Mouse (Mus musculus): ENCODE data around the gene Zbtb7b.

The Zbtb7b gene

DNA sequence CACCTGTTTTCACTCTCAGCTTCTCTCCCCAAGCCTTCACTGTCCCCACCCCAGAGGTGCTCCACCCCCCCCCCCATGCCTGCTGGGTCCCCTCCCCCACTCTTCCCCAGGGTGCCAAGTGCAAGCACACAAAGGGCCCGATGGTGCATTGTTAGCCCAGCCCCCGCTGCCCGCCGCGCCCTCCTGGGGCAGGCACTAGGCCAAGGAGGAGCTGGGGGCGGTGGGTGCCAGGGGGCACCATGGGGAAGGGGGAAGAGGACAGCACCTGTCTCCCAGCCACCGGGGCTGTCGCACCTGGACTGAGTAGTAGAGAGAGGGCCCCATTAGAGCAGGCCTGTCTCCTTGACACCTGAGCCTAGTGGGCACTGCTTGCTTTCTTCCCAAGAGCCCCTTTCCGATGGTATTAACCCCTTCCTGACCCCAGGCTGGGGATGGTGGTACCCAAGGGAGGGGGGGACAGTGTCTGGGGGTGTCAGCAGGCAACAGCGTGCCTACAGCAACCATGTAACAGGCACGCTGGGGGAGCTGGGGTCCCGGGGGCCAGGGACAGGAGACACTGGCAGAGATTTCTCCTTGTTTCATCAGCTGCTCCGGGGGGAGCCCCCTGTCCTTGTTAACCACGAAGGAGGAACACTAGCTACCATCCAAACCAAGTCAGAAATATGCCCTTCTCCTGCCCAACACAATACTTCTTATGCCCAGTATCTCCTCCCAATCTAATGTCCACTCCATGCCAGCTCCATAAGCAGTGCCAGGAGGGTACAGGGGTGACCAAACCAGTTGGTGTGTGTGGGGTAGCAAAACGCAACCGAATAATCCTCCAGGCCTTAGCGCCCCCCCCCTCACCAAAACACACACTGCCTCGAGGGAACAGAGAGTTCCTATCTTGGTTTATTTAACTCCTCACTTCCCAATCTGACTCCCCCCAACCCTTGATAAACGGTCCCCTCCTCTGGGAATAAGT is 3.6 kb downstream of the Zbtb7b start:
- in situ Hi-C loops (cut with MboI, MseI): loop anchor here (10.0 kb wide), 1 partner anchor 876 kb away; no protein-coding TSS in a partner anchor

DNA sequence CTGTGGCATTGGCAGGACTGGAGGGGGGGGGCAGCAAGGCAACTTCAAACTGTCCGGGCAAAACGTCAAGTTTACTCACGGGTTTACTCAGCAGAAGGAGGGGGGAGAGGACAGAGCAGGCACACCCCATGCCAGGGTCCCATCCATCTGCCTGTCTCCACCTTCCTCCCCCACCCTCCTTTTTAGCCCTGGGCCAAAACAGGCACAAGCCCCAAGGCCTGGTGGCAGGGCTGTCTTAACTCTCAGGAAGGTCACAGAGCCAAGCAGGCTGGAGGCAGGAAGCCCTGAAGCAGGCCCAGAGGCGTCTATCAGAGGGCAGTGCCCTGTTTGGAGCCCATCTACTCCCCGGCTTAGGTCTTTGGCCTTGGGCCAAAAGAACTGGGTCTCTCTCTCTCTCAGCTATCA is 4.5 kb downstream of the Zbtb7b start:
- in situ Hi-C loops (cut with MboI, MseI): loop anchor here (10.0 kb wide), 1 partner anchor 875 kb away; no protein-coding TSS in a partner anchor

DNA sequence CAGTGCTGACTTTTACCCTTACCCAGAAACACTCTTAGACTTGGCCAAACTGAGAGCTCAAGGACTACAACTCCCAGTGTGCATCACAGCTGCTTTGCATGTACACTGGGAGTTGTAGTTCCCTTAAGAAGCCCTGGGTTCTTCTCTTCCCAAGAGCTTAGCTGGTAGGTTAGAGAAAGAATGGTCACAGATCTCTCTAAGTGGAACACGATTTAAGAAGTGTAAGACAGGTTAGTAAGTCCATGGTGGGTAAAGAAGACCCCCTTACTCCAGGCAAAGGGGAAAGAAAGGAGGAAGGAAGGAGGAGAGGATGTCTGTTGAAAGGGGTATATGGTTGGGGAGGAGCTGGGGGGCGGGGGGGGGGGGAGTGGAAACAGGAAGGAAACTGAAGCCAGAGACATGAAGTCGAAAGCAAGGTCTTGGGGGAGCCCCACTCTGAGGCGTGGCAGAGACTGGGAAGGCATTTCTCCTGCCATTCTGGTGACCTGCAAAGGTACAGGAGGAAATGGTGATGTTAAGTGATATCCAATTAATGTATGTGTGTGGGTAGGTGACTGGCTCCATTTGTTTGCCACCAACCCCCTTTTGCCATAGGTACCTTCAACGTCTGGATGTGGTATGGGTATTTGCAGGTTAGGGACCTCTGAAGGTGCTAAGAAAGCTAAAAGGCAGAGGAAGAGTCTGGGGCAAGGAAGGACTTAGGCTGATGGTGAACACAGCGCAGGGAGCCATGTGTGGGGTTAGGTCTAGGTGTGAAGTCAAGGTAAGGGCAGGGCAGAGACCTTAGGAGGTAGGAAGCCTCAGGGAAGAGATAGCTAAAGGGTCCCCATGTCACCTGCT is 5.5 kb downstream of the Zbtb7b start:
- in situ Hi-C loops (cut with MboI, MseI): no loop called here

DNA sequence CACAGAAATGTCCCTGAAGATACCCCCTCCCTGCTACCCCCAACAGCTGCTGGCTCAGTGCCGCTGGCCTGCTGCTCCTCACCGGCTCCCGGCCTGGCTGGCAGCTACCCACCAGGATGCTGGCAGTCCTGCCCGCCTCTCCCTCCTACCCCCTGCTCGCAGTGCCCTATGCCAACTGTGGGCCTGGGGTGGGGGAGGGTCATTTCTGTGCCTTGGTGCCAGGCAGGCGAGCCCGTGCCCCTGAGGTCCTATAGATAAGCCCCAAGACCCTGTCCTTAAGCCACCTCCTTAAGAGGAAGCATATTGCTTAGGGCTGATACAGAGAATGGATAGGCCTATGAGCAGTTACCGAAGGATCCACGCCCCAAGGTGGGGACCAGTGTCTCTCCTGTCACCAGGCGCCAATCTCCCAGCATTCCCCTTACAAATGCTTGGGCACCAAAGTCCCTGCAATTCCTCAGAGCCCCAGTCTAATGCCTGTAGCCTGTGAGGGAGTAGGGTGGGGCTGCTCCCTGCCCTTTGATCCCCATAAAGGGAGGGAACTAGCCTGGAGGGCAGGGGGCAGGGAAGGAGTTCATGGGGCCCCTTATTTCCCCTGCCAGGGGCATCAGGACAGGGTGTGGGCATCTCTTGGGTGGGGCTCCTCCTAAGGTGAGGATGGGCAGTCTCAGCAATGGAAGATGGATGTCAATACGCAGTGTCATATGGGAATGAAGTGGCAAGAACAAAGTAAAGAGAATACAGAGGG is 6.3 kb downstream of the Zbtb7b start:
- in situ Hi-C loops (cut with MboI, MseI): no loop called here

DNA sequence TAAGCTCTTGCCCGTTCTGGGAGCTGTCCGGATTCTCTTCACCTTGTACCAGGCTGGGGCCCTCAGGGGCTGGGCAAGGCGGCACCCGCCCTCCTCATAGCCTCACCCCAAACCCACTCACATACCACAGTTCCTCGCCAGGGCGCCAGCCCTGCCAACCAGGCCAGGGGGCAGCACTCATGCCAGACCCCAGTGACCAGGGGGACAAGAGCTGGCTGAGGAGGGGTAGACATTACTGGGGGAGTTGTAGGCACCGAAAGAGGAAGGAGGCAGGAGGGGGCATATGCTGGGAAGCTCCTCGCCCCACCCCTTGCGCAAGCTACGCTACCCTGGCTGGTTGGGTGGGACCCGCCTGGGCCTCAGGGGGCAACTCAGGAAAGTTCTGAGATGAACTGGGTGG is 6.9 kb downstream of the Zbtb7b start:
- in situ Hi-C loops (cut with MboI, MseI): no loop called here

DNA sequence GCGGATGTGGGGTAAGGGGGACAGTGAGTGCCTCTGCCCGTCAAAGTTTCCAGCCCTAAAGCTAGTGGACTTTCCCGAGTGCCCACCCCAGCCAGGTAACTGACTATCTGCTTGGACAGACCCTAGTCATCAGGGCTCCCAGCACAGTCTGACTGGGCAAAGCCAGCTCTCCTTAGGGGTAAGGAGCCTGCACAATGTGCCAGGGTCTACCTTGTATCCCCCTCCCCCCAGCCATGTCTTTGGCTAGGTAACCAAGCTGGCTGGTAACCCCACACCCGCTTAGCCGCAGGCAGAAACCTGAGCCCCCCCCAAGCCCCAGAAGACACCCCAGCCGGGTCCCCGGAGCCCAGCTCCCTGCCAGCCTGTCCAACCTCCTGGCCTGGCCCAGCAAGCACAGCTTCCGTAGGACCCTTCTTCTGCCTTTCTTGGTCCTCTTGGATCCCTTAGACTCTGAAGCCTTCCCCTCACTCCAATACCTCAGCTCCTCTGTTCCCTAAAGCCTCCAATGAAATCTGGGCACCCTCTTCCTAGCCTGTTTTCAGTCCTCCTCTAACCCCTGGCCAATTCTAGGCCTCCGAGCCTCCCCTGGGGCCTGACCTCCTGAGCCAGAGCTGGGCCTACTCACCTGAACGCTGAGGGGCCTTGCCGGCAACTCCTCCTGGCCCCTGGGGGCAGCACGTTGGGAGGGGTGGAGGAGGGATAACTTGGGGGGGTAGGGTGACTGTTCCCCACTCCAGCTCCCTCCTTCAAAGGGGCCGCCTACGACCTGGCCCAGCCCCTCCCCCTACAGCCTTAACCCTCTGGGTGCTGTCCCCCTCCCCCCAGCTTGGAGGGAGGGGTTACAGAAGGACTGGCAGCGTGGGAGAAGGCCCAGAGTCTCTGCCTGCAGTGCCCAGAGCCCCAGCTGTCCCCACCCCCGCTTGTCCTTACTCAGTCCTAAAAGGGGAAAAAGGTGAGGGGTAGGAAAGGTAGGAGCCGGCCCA is 7.8 kb downstream of the Zbtb7b start:
- in situ Hi-C loops (cut with MboI, MseI): no loop called here

DNA sequence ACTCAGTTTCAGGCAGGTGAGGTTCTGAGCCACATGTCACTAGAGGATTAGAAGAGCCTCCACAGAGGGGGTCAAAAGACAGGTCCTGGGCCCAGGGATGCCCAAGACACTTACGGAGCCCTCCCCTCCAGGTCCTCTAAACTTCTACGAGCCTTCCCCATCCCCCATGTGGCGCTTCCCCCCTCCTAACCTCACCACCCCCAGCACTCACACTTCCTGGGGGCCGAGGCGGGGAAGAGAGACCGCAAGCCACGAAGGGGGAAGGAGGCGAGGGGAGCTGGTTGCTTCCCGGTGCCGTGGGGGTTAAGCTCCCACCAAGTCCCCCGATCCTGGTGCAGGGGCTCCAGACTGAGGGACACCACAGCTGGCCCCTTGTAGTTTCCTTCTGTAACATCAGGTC is 9.1 kb downstream of the Zbtb7b start:
- in situ Hi-C loops (cut with MboI, MseI): no loop called here

DNA sequence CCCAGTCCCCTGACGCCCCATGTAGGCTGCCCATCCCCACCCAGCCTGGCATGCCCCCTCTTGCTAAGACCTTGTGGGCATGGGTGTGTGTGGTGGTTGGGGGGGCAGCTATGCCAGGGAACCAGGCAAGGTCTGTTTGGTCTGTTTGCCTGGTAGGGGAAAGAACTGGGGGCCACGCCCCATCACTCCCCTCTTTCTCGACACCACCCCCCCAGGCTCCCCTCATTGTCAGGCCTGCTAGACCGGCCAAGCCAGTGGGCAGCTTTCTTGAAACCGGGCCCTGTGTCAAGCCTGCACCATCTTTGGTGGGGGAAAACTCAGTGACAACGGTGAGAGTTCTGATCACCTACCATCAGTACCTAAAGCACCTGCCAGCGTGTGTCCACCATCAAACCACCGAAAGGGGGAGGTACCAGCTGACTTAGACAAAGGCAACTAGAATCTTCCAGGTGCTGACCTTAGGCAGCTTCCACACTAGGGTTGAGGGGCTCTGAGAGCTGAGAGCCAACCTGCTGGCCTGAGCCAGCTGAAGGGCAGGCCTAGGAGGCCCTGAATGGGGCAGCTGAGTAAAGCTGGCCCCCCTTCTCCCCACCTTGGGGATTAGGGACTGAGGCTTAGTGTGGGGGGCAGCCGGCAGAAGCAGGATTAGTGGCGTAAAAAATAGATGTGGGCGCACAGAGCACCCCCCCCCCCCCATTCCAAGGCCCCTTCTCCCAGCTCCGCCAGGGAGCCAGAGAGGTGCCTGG is 10.1 kb downstream of the Zbtb7b start:
- in situ Hi-C loops (cut with MboI, MseI): no loop called here

DNA sequence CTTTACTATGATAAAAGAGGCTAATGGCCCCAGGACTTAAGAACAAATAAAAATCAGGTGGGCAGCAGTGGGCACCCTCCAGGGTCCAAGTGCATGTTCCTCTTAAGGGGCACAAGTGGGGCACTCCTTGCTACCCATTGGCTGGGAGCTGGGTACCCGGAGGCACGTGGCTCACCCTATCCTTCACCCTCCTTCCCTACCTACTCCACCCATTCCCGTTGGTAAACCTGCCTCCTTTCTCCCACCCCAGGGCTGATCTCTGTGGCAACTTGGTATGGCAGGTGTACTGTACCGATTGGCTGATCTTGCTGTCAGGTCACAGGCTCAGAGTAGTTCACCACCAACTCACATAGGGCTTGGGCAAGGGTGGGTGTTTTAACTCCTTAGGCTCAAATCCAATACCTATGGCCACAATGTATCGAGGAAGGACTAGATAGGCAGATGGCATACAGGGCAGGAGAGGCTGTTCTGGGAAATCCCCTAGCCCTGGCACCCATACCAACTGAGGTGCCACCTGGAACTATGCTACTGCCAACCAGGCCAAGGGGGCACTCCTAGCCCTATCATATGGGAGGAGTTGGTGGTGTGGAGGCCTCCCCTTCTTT is 10.8 kb downstream of the Zbtb7b start:
- in situ Hi-C loops (cut with MboI, MseI): no loop called here

DNA sequence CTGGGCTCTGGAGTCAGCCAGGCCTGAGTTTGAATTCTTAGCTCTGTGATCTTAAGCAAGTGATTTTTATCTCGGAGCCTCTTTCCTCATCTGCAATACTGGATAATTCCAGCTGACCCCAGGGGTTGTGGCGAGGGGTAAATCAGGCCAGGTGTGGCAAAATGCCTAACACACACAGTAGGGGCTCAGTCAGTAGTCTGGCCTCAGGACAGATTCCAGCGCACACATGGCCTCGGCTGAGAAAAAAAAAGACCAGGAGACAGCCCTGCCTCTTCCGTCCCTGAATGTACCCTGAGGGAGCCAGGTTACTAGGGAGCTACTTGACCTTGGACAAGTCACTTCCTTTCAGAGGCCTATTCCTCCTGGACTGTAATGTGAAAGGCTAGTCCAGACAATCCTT is 11.6 kb downstream of the Zbtb7b start:
- in situ Hi-C loops (cut with MboI, MseI): no loop called here

DNA sequence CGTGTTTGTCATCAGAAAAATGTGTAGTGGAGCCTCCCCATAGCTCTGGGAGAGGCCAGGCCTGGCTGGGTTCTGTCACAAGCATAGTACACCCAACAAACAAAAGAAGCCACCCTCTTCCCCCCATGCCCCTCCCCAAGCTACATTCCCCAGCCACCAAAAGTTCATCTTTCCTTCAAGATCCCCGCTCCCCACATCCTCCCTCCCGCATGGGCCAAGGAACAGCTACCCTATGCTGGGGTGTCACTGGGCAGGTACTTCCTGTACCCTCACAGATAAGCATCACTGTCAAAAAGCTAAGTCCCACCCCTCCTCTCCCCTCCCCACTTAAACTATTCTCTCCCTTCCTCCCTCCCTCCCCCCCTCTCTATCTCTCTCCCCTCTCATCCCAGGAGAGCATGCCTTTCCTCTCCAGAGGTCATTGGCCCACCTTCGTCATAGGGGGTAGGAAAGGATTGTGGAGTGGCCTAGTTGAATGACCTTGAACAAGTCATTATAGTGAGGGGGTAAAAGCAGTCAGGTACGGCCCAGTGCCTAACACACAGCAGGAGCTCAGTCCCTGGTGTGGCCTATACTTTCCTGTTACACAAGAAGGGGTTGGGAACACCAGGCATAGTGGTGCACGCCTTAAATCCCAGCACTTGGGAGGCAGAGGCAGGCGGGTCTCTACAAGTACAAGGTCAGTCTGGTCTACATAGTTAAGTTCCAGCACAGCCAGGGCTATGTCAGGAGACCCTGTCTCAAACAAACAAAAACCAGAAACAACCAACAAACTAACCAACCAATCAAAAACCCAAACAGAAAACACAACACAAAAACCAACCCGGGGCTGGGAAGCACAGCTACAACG is 12.3 kb downstream of the Zbtb7b start:
- in situ Hi-C loops (cut with MboI, MseI): no loop called here

DNA sequence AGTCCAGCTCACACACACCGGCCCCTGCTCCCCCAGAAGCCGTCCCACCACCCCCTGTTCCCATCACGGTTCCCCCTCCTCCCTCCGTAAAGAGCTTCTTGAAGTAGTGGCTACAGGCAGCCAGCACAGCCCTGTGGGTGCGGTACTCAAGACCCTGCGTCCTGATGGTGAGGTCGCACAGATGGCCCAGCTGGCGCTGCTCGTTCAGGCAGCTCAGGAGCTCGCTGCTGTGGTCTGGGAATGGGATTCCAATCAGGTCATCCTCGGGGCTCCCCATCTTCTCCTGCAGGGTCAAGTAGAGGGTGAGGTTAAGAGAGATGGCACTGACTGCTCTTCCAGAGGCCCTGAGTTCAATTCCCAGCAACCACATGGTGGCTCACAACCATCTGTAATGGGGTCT is 13.3 kb downstream of the Zbtb7b start:
- in situ Hi-C loops (cut with MboI, MseI): no loop called here

DNA sequence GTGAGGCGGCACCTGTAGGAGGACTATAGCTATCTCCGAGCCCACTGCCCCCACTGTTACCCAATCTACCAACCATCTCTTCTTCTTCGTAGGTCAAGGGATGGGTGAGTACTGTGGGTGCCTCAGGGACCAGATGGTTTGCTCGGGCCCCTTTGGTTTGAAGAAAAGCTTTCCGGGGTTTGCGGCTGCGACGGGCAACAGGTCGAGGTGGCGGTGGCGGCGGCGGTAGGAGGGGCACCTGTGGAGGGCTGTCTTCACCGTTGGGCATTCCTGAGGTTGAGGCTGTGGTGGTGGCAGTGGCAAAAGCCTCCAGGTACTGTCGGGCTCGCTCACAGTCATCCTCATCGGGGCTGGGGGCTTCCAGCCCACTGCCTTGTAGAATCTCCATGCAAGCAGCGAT is 13.9 kb downstream of the Zbtb7b start:
- in situ Hi-C loops (cut with MboI, MseI): no loop called here

DNA sequence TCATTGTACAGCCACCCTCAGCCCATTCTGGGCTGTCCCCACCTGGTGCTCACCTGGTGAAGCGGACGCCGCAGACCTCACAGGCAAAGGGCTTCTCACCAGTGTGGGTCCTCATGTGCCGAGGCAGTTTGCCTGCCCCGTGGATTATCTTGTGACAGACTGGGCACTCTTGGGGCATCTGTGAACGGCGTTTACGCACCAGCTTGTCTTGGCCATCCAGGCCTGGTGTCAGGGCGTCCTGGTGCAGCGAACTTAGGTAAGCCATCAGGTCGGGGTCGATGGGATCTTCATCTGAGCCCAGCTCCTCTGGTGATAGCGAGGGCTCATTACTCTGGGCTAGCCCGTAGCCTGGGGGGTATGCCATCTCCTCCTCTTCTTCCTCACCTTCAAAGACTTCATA is 14.3 kb downstream of the Zbtb7b start:
- in situ Hi-C loops (cut with MboI, MseI): no loop called here

DNA sequence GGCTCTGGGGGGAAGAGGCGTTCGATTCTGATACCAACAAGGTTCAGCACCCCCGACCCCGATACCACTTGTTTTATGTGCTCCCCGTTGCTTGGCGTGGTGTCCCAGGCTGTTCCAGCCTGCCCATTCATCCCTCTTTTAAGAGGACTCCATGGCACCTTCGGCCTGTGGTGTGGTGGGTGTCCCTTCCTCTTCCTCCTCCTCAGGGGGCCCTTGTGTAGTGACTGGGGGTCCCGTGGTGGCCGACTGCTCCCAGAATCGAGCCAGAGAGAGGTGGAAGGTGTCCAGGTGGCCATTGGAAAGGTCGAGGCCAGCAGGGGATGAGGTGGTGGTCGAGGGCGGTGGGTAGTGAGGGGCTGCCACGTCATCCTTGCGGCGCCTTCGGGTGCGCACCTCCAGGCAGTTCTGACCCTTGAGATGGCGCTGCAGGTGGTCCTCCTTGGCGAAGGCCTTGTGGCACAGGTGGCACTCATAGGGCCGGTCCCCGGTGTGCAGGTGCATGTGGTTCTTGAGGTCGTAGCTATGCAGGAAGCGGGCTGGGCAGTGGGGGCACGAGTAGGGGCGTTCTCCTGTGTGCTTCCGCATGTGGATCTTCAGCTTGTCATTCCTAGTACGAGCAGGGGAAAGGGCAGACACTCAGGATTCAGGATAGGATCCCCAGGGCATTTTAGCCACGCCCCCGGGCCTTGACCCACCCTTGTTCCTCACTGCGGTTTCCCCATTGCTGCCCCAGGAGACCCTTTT is 15.0 kb downstream of the Zbtb7b start:
- in situ Hi-C loops (cut with MboI, MseI): no loop called here

DNA sequence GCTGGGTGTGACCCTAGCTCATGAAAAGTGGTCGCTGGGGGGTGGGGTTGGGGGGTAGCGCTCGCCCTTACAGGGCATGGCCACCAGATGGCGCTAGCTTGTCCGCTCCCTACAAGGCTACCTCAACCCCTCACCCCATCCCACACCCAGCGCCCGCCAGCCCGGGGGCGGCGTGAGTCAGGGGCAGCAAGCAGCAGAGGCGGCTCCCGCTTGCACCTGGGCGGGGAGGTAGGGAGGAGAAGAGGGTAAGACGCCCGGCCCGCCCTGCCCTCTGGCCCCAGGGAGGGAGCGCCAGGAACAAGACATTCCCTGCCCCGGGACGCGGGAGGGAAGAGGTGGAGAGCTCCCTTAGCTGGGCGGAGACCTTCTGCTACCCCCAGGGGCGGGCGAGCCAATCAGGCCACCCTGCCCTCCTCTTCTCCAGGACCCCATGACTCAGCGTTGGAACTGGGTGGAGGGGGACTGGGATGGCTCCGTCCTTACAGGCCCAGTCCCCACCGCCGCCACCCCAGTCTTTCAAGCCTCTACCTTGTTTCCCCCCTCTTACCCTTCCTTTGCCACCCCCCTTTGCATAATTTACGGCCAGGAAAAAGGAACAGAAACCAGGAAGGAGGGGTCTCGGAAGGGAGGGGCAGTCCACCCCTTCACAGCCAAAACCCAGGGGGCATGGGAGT is 16.0 kb downstream of the Zbtb7b start:
- in situ Hi-C loops (cut with MboI, MseI): no loop called here

DNA sequence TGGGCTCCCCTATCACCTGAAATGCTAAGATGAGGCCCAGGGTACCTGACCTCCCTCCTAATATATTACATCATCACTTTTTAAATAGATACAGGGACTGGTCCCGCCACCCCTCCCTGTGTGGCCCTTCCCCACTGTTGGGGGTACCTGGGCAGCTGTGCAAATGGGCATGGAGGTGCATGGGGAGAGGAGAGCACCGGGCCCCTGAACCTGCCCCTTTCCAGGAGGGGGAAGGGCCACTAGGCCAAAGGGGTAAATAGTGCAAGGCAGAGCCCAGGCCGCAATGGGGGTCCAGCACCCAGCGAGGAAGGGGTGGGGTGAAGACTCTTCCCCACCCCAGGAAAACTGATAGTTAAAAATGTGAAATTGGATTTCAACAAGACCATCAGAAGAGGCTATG is 16.7 kb downstream of the Zbtb7b start:
- in situ Hi-C loops (cut with MboI, MseI): no loop called here

All from regulatory T cell (primary cell).